16 mouse cellular contexts compared by ENCODE assay signal in the genomic region with DNA sequence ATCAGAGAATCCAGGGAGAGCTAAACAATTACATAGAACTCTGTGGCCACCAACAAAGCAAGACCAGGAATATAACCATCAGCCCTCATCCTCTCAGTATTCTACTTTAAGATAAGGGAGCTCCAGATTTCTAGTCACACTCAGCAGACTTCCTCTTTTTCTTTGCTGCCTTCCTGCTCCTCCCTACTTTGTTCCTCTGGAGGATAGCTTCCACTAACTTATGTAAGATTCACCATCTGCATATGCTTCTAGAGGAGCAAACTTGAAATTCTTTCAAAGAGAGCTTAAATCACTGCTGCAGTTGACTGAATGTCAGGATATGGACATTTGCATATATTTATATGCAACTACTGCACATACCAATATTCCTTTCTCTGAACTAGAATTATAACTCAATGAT.
"Had no signal": no experiment of that assay in that cellular context is flagged by ENCODE, and none has a peak within 500 bp of the region (broad histone marks: within the 10 kb centered on the region; RNA-seq: fewer than 3 reads in every experiment).

No protein-coding gene starts in this region.

- H3K27ac ChIP-seq: lung, embryonic 15.5 days; macrophage; midbrain, embryonic 13.5 days; midbrain, embryonic 15.5 days; neural tube, embryonic 12.5 days; stomach, embryonic 15.5 days; stomach, postnatal 0 days had no signal

- H3K36me3 ChIP-seq: lung, embryonic 15.5 days; midbrain, embryonic 13.5 days; midbrain, embryonic 15.5 days; neural tube, embryonic 12.5 days; stomach, embryonic 15.5 days had no signal

- H3K4me1 ChIP-seq: lung, embryonic 15.5 days; megakaryocyte, embryonic 14.5 days; midbrain, embryonic 13.5 days; midbrain, embryonic 15.5 days; neural tube, embryonic 12.5 days; stomach, embryonic 15.5 days had no signal

- H3K9ac ChIP-seq: liver, postnatal 0 days; lung, embryonic 15.5 days; midbrain, embryonic 13.5 days; midbrain, embryonic 15.5 days; neural tube, embryonic 12.5 days; stomach, embryonic 15.5 days had no signal

- DNase-seq: liver, postnatal 0 days; lung, adult 2 months; lung, postnatal 14 days; lung, postnatal 36 days; right cerebral cortex, postnatal 14 days; thymus, adult 18-20 months; thymus, postnatal 25 days; thymus, postnatal 4 days had no signal

- H3K27me3 ChIP-seq: lung, embryonic 15.5 days; megakaryocyte, embryonic 14.5 days; midbrain, embryonic 13.5 days; midbrain, embryonic 15.5 days; neural tube, embryonic 12.5 days; stomach, embryonic 15.5 days had no signal

- H3K4me3 ChIP-seq: lung, embryonic 15.5 days; megakaryocyte, embryonic 14.5 days; midbrain, embryonic 13.5 days; midbrain, embryonic 15.5 days; neural tube, embryonic 12.5 days; stomach, embryonic 15.5 days had no signal

- H3K9me3 ChIP-seq: lung, embryonic 15.5 days; megakaryocyte, embryonic 14.5 days; midbrain, embryonic 13.5 days; midbrain, embryonic 15.5 days; neural tube, embryonic 12.5 days; stomach, embryonic 15.5 days had no signal
